9 mouse cellular contexts compared by ENCODE assay signal in the genomic region with DNA sequence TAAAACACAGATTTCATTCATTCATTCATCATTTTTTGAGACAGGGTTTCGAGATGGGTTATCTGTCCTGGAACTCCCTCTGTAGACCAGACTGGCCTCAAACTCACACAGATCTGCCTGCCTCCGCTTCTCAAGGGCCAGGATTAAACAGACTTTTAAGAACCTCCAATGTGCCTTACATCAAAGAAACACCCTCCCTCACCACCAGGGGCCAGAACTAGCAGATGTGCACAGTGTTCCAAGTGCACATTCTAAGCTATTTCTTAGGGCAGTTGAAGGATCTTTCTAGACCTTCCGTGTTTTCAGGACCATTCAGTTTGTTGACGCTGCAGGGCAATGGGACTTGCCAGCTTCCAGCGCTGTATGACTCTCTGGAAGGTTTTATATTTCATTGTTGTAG.
DNase-seq lines count a peak whose midpoint lies in the region; ATAC-seq and TF ChIP-seq lines count a peak whose summit lies in the region.
"Had no signal": no experiment of that assay in that cellular context is flagged by ENCODE, and none has a peak within 500 bp of the region (broad histone marks: within the 10 kb centered on the region; RNA-seq: fewer than 3 reads in every experiment).

No protein-coding gene starts in this region.

- ATAC-seq in forebrain, postnatal 0 days: no peak
- no peak for ATAC-seq in forebrain, embryonic 15.5 days (replicated peaks)
- ATAC-seq in liver, postnatal 0 days: no peak

- no peaks in the 10 kb centered on the region for H3K27me3 ChIP-seq in forebrain, postnatal 0 days (ENCODE audit: insufficient read depth, low read length)
- H3K27me3 ChIP-seq in forebrain, embryonic 15.5 days: no peaks in the 10 kb centered on the region
- H3K27me3 ChIP-seq in liver, postnatal 0 days (ENCODE audit: insufficient read depth, low read length): no peaks in the 10 kb centered on the region
- H3K27me3 ChIP-seq: liver, embryonic 15.5 days had no signal

- TF ChIP-seq CTCF in forebrain, postnatal 0 days (IDR thresholded peaks at IDR 0.05; ENCODE audit: low read depth): peak; percentile 50
- TF ChIP-seq CTCF in liver, postnatal 0 days (IDR thresholded peaks at IDR 0.05; ENCODE audit: low read depth): peak; percentile 53

- intact Hi-C loops in gastrocnemius, postnatal 14 days (cut with DNase I; ENCODE audit: low total_unique reads): no loop called here

- H3K4me3 ChIP-seq in forebrain, postnatal 0 days (ENCODE audit: low read depth, low read length): no peak overlapping the region
- H3K4me3 ChIP-seq in forebrain, embryonic 15.5 days: no peak overlapping the region
- H3K4me3 ChIP-seq in liver, postnatal 0 days (ENCODE audit: low read depth, low read length): no peak overlapping the region
- H3K4me3 ChIP-seq: liver, embryonic 15.5 days had no signal

- no peaks in the 10 kb centered on the region for H3K36me3 ChIP-seq in forebrain, postnatal 0 days (ENCODE audit: insufficient read depth)
- no peaks in the 10 kb centered on the region for H3K36me3 ChIP-seq in forebrain, embryonic 15.5 days
- no peaks in the 10 kb centered on the region for H3K36me3 ChIP-seq in liver, postnatal 0 days (replicated peaks; ENCODE audit: insufficient read depth, low read length)
- H3K36me3 ChIP-seq: liver, embryonic 15.5 days had no signal

- no peak for TF ChIP-seq EP300 in liver, postnatal 0 days (IDR thresholded peaks at IDR 0.05; ENCODE audit: low read depth)

- no peak overlapping the region for H3K9ac ChIP-seq in forebrain, postnatal 0 days
- H3K9ac ChIP-seq in forebrain, embryonic 15.5 days (replicated peaks): no peak overlapping the region
- no peak overlapping the region for H3K9ac ChIP-seq in liver, postnatal 0 days (replicated peaks)
- H3K9ac ChIP-seq: liver, embryonic 15.5 days had no signal

- H3K27ac ChIP-seq in forebrain, postnatal 0 days (ENCODE audit: low read depth, low read length): no peak overlapping the region
- no peak overlapping the region for H3K27ac ChIP-seq in forebrain, embryonic 15.5 days (replicated peaks)
- H3K27ac ChIP-seq in liver, postnatal 0 days (ENCODE audit: low read depth): no peak overlapping the region
- H3K27ac ChIP-seq: liver, embryonic 15.5 days had no signal

- H3K4me2 ChIP-seq in forebrain, postnatal 0 days (ENCODE audit: low read depth): no peak overlapping the region
- no peak overlapping the region for H3K4me2 ChIP-seq in forebrain, embryonic 15.5 days (replicated peaks)
- no peak overlapping the region for H3K4me2 ChIP-seq in liver, postnatal 0 days (ENCODE audit: low read depth, low read length)

- 66% methylated on average over 5 of the region's 5 CpGs for WGBS in forebrain, postnatal 0 days
- 68% methylated on average over 5 of the region's 5 CpGs for WGBS in forebrain, embryonic 15.5 days
- WGBS in liver, postnatal 0 days (ENCODE audit: insufficient replicate concordance): 56% methylated on average over 5 of the region's 5 CpGs

- no peaks in the 10 kb centered on the region for H3K9me3 ChIP-seq in forebrain, postnatal 0 days (ENCODE audit: low read length)
- H3K9me3 ChIP-seq in forebrain, embryonic 15.5 days: no peaks in the 10 kb centered on the region
- no peaks in the 10 kb centered on the region for H3K9me3 ChIP-seq in liver, postnatal 0 days (ENCODE audit: low read length)
- H3K9me3 ChIP-seq: liver, embryonic 15.5 days had no signal

- DNase-seq in forebrain, postnatal 0 days: no peak
- DNase-seq in liver, postnatal 0 days: no peak
- DNase-seq in liver: no peak
- DNase-seq in ZHBTc4 (ENCODE audit: low read depth, low spot score): peak; percentile 36
- peak; percentile 8 for DNase-seq in mesoderm, embryonic 11.5 days (ENCODE audit: low read depth, low spot score)
- no peak for DNase-seq in gastrocnemius, postnatal 14 days
- DNase-seq in MN1 (ENCODE audit: low spot score): no peak

- no peaks in the 10 kb centered on the region; the same call in 1 of the 2 replicates for H3K4me1 ChIP-seq in forebrain, postnatal 0 days (ENCODE audit: insufficient read depth)
- peaks cover 4% of the 10 kb centered on the region; the same call in 1 of the 2 replicates for H3K4me1 ChIP-seq in forebrain, embryonic 15.5 days
- peaks cover 3% of the 10 kb centered on the region; the same call in 1 of the 2 replicates for H3K4me1 ChIP-seq in liver, postnatal 0 days (ENCODE audit: insufficient read depth)
- H3K4me1 ChIP-seq: liver, embryonic 15.5 days had no signal

Comparison
In these comparisons a context has a peak if more than half of its experiments do, and no peak if none do; other contexts are left out.
1. DNase-seq: peak in ZHBTc4 (single experiment) and mesoderm, embryonic 11.5 days (single experiment); none in forebrain, postnatal 0 days (single experiment), liver, postnatal 0 days (single experiment), liver (single experiment), gastrocnemius, postnatal 14 days (single experiment) and MN1 (single experiment).